Mouse (Mus musculus): Measurements from ENCODE around the gene Clec4a4. TPM values are rescaled to one million over a fixed set of nuclear protein-coding genes. Genes with fewer than 3 reads are reported as not detected.
"Not testable (repeated sequence)": the region's sequence is repeated elsewhere in the genome, so short reads cannot be mapped to it uniquely, and the experiment has no call there.

Gene Clec4a4
- polyA plus RNA-seq (2015; fragmentation: Nextera tagmentation; extraction: Ambion mirVana), result not detected in 2 replicates

DNA sequence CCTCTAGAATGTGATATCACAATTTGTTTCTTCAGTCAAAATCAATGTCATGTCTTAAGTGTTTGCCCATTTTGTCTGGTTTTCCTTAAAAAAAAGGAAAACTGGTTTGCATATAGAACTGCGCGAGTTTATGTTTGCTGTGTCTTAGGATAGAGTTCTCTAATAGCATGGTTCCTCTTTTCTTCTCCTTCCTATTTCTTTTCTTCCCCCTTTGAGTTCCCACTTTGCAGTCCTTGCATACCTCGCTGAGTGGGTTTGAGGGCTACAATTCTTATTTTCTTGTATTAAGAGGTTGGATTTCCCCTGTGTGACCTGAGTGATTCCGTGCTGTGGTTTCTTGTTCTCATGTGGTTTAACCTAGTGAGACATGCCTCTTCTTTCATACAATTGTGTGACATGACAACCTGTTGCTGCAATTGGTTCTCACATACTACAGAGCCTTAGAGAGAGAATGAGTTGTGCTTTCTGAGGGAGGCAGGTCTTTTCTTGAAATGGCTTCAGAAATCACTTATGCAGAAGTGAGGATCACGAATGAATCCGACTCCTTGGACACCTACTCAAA, at the start of gene Clec4a4:
Gene Clec4a4 (plus strand): TSS at position 492 of the 562 bp plus-strand sequence.
- H3K4me1 ChIP-seq (replicated peaks; ENCODE audit: control insufficient read depth, insufficient read depth), result no peaks in the 10 kb centered on the region
- H3K4me2 ChIP-seq (replicated peaks; ENCODE audit: low read depth), result no peak within 1 kb of the TSS
- H3K9me3 ChIP-seq (ENCODE audit: control insufficient read depth, low read length), result no peaks in the 10 kb centered on the region
- TF ChIP-seq CTCF (IDR thresholded peaks at IDR 0.05; ENCODE audit: low read depth), result no peak
- no peak for TF ChIP-seq EP300 (optimal IDR thresholded peaks at IDR 0.05)
- no peak within 1 kb of the TSS for H3K27ac ChIP-seq (replicated peaks)
- H3K36me3 ChIP-seq (ENCODE audit: control insufficient read depth, insufficient read depth, low read length), result no peaks in the 10 kb centered on the region
- H3K4me3 ChIP-seq (ENCODE audit: low read depth, low read length), result no peak within 1 kb of the TSS
- no peaks in the 10 kb centered on the region for H3K27me3 ChIP-seq (ENCODE audit: control insufficient read depth, insufficient read depth, low read length)
- ATAC-seq (ENCODE audit: low FRiP score, low TSS enrichment) (no peak), DNase-seq (ENCODE audit: low spot score) (no peak)
- no peak within 1 kb of the TSS for H3K9ac ChIP-seq (ENCODE audit: low read length)
- 75% methylated on average over 6 of the region's 6 CpGs for WGBS

DNA sequence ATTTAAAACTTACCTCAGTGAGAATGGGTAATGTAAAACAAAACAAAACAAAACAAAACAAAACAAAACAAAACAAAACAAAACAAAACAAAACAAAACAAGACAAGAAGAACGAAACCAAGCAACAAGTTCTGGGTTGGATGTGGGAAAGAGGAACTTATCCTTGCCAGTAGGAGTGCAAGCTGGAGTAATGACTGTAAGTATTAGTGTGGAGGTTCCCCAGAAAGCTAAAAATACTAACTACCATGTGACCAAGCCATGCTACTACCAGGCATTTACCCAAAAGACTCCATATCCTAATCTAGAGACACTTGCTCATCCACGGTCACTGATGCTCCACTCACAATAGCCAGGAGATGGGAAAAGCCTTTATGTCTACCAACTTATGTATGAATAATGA, 43.4 kb upstream of the Clec4a4 start:
- no peak for ATAC-seq (ENCODE audit: low FRiP score, low TSS enrichment)
- WGBS, result 80% methylated on average over 2 of the region's 2 CpGs
- TF ChIP-seq EP300 (optimal IDR thresholded peaks at IDR 0.05) (no peak), CTCF (IDR thresholded peaks at IDR 0.05; ENCODE audit: low read depth) (no peak)

DNA sequence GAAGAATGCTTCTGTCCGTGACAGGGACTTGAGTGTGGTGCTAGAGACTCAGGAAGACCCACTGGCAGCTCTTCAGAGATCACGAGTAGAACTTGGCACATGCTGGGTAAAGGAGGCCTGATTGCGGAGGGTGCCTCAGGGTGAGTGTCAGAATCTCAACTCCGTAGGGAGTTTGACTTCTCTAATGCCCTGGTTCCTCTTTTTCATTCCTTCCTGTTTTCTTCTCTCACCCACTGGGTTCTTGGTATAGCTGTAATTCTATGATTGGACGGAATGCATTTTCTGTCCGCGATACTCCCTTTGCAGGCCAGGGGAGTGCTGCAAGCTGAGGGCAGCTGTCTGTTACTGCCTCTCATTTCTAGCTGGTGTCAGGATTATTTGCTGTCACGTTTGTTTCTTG, 37.8 kb upstream of the Clec4a4 start, which contains the start of gene Clec4a3:
Gene Clec4a3 (plus strand): TSS at position 115 of the 400 bp plus-strand sequence.
- H3K9ac ChIP-seq (ENCODE audit: low read length), result no peak within 1 kb of the TSS
- no peak for DNase-seq (ENCODE audit: low spot score)
- no peak within 1 kb of the TSS for H3K27ac ChIP-seq (replicated peaks)
- whole genome bisulfite sequencing, result 84% methylated on average over 8 of the region's 8 CpGs
- no peaks in the 10 kb centered on the region for H3K36me3 ChIP-seq (ENCODE audit: control insufficient read depth, insufficient read depth, low read length)
- H3K4me2 ChIP-seq (replicated peaks; ENCODE audit: low read depth), result no peak within 1 kb of the TSS
- H3K27me3 ChIP-seq (ENCODE audit: control insufficient read depth, insufficient read depth, low read length), result no peaks in the 10 kb centered on the region
- ATAC-seq (ENCODE audit: low FRiP score, low TSS enrichment), result no peak
- H3K4me1 ChIP-seq (replicated peaks; ENCODE audit: control insufficient read depth, insufficient read depth), result no peaks in the 10 kb centered on the region
- no peak within 1 kb of the TSS for H3K4me3 ChIP-seq (ENCODE audit: low read depth, low read length)
- no peaks in the 10 kb centered on the region for H3K9me3 ChIP-seq (ENCODE audit: control insufficient read depth, low read length)
- TF ChIP-seq CTCF (IDR thresholded peaks at IDR 0.05; ENCODE audit: low read depth) (no peak), EP300 (optimal IDR thresholded peaks at IDR 0.05) (no peak)

More for the DNA sequence above, 43.4 kb upstream of the Clec4a4 start:
- Histone ChIP-seq H3K4me2 (replicated peaks; ENCODE audit: low read depth) (no peak overlapping the region), H3K4me3 (ENCODE audit: low read depth, low read length) (no peak overlapping the region), H3K9me3 (ENCODE audit: control insufficient read depth, low read length) (no peaks in the 10 kb centered on the region), H3K9ac (ENCODE audit: low read length) (no peak overlapping the region), H3K27me3 (ENCODE audit: control insufficient read depth, insufficient read depth, low read length) (no peaks in the 10 kb centered on the region), H3K4me1 (replicated peaks; ENCODE audit: control insufficient read depth, insufficient read depth) (no peaks in the 10 kb centered on the region), H3K36me3 (ENCODE audit: control insufficient read depth, insufficient read depth, low read length) (no peaks in the 10 kb centered on the region), H3K27ac (replicated peaks) (no peak overlapping the region)
- no peak for DNase-seq (ENCODE audit: low spot score)

GRCm38 (mm10) chr6:122964562-122964961, 25.6 kb upstream of the Clec4a4 start:
- Histone ChIP-seq H3K27ac (replicated peaks) (no peak overlapping the region), H3K27me3 (ENCODE audit: control insufficient read depth, insufficient read depth, low read length) (no peaks in the 10 kb centered on the region), H3K4me2 (replicated peaks; ENCODE audit: low read depth) (no peak overlapping the region), H3K4me3 (ENCODE audit: low read depth, low read length) (no peak overlapping the region), H3K4me1 (replicated peaks; ENCODE audit: control insufficient read depth, insufficient read depth) (no peaks in the 10 kb centered on the region), H3K9me3 (ENCODE audit: control insufficient read depth, low read length) (no peaks in the 10 kb centered on the region), H3K9ac (ENCODE audit: low read length) (no peak overlapping the region), H3K36me3 (ENCODE audit: control insufficient read depth, insufficient read depth, low read length) (no peaks in the 10 kb centered on the region)
- 78% methylated on average over 2 of the region's 2 CpGs for WGBS
- DNase-seq (ENCODE audit: low spot score), result no peak
- no peak for ATAC-seq (ENCODE audit: low FRiP score, low TSS enrichment)
- no peak for TF ChIP-seq CTCF (IDR thresholded peaks at IDR 0.05; ENCODE audit: low read depth)
- no peak for TF ChIP-seq EP300 (optimal IDR thresholded peaks at IDR 0.05)

DNA sequence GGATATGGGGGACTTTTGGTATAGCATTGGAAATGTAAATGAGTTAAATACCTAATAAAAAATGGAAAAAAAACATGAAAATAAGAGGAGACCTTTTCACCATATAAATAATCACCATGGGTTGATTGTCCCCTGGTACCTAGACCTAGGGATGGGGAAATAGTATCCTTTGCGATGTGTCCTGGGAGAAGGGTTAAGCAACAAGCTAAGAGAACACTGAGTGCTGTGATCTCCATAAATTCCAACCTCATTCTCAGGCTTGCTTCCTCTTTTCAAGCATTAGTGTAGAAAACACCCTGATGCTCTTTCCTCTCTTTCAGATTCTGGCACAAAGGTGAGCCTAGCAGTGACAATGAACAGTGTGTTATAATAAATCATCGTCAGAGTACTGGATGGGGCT, 21.1 kb upstream of the Clec4a4 start:
- H3K4me2 ChIP-seq (replicated peaks; ENCODE audit: low read depth), result no peak overlapping the region
- no peak overlapping the region for H3K9ac ChIP-seq (ENCODE audit: low read length)
- no peak overlapping the region for H3K27ac ChIP-seq (replicated peaks)
- H3K36me3 ChIP-seq (ENCODE audit: control insufficient read depth, insufficient read depth, low read length), result no peaks in the 10 kb centered on the region
- no peaks in the 10 kb centered on the region for H3K9me3 ChIP-seq (ENCODE audit: control insufficient read depth, low read length)
- 86% methylated on average over 2 of the region's 2 CpGs for WGBS
- ATAC-seq (ENCODE audit: low FRiP score, low TSS enrichment), result no peak
- no peaks in the 10 kb centered on the region for H3K4me1 ChIP-seq (replicated peaks; ENCODE audit: control insufficient read depth, insufficient read depth)
- DNase-seq (ENCODE audit: low spot score), result no peak
- H3K27me3 ChIP-seq (ENCODE audit: control insufficient read depth, insufficient read depth, low read length), result no peaks in the 10 kb centered on the region
- no peak overlapping the region for H3K4me3 ChIP-seq (ENCODE audit: low read depth, low read length)
- TF ChIP-seq EP300 (optimal IDR thresholded peaks at IDR 0.05) (no peak), CTCF (IDR thresholded peaks at IDR 0.05; ENCODE audit: low read depth) (no peak)

GRCm38 (mm10) chr6:123004696-123005095, 14.5 kb downstream of the Clec4a4 start:
- not testable (repeated sequence) for H3K27me3 ChIP-seq (ENCODE audit: control insufficient read depth, insufficient read depth, low read length); H3K4me3 ChIP-seq (ENCODE audit: low read depth, low read length); H3K9me3 ChIP-seq (ENCODE audit: control insufficient read depth, low read length); H3K36me3 ChIP-seq (ENCODE audit: control insufficient read depth, insufficient read depth, low read length); H3K9ac ChIP-seq (ENCODE audit: low read length); H3K27ac ChIP-seq (replicated peaks); H3K4me2 ChIP-seq (replicated peaks; ENCODE audit: low read depth); ATAC-seq (ENCODE audit: low FRiP score, low TSS enrichment); DNase-seq (ENCODE audit: low spot score); H3K4me1 ChIP-seq (replicated peaks; ENCODE audit: control insufficient read depth, insufficient read depth)
- 69% methylated on average over 2 of the region's 2 CpGs for WGBS

Measured in stomach, postnatal 0 days (tissue).